Comparison of ENCODE assay signal across 8 mouse cellular contexts in genomic region chr4:76448678-76449465, GRCm38 (mm10).
DNase-seq lines count a peak whose midpoint lies in the region; ATAC-seq and TF ChIP-seq lines count a peak whose summit lies in the region.

No protein-coding gene starts in this region.

- no peak for TF ChIP-seq POLR2A in brain, embryonic 14.5 days (IDR thresholded peaks at IDR 0.05; ENCODE audit: borderline replicate concordance, extremely low read depth, insufficient read depth, insufficient read length, poor library complexity, severe bottlenecking)

- no peaks in the 10 kb centered on the region for H3K36me3 ChIP-seq in heart, embryonic 13.5 days
- no peaks in the 10 kb centered on the region for H3K36me3 ChIP-seq in hindbrain, embryonic 10.5 days

- no peak for TF ChIP-seq CTCF in brain, embryonic 14.5 days (IDR thresholded peaks at IDR 0.05; ENCODE audit: borderline replicate concordance, extremely low read depth, insufficient read depth, insufficient read length)

- peak overlapping the region; percentile 99 for H3K9ac ChIP-seq in heart, embryonic 13.5 days

- peak overlapping the region; percentile 83 for H3K4me2 ChIP-seq in heart, embryonic 13.5 days

- peak overlapping the region; percentile 98 for H3K27ac ChIP-seq in heart, embryonic 13.5 days (replicated peaks)
- H3K27ac ChIP-seq in hindbrain, embryonic 10.5 days: peak overlapping the region; percentile 98

- H3K27me3 ChIP-seq in heart, embryonic 13.5 days (replicated peaks): no peaks in the 10 kb centered on the region
- 0 out of 2 replicates have a peak, but pooled peaks cover 8% of the 10 kb centered on the region for H3K27me3 ChIP-seq in hindbrain, embryonic 10.5 days (ENCODE audit: insufficient read depth, poor library complexity, severe bottlenecking)

- H3K9me3 ChIP-seq in heart, embryonic 13.5 days: no peaks in the 10 kb centered on the region
- no peaks in the 10 kb centered on the region for H3K9me3 ChIP-seq in hindbrain, embryonic 10.5 days

- ATAC-seq in heart, embryonic 13.5 days (ENCODE audit: extremely low read depth, insufficient number of reproducible peaks, low FRiP score, low TSS enrichment): no peak

- under 1% methylated on average over 24 of the region's 24 CpGs for whole genome bisulfite sequencing in heart, embryonic 13.5 days
- under 1% methylated on average over 24 of the region's 24 CpGs for WGBS in hindbrain, embryonic 10.5 days

- peak overlapping the region; percentile 82 for H3K4me3 ChIP-seq in heart, embryonic 13.5 days
- H3K4me3 ChIP-seq in hindbrain, embryonic 10.5 days: peak overlapping the region; percentile 80

- no peak for DNase-seq in heart, postnatal 25 days (ENCODE audit: low spot score)
- DNase-seq in brain, embryonic 14.5 days (ENCODE audit: low read depth): peak; percentile 68
- peak; percentile 27 for DNase-seq in hindbrain, embryonic 10.5 days (ENCODE audit: low spot score)
- DNase-seq in mesoderm, embryonic 11.5 days (ENCODE audit: low read depth, low spot score): peak; percentile 37
- DNase-seq in right cerebral cortex, postnatal 25 days: no peak
- DNase-seq in frontal cortex, postnatal 10 days (ENCODE audit: low spot score in 2 of 2): no peak
- DNase-seq in adrenal gland, adult 8-10 months: no peak

- peaks cover 41% of the 10 kb centered on the region for H3K4me1 ChIP-seq in heart, embryonic 13.5 days
- peaks cover 25% of the 10 kb centered on the region for H3K4me1 ChIP-seq in hindbrain, embryonic 10.5 days (replicated peaks)

- intact Hi-C loops in heart, postnatal 25 days (cut with DNase I): loop anchor here (5.0 kb wide), 2 partner anchors 82 to 122 kb away; no protein-coding TSS in a partner anchor

Comparison
In these comparisons a context has a peak if more than half of its experiments do, and no peak if none do; other contexts are left out.
1. DNase-seq: peak in brain, embryonic 14.5 days (single experiment), hindbrain, embryonic 10.5 days (single experiment) and mesoderm, embryonic 11.5 days (single experiment); none in heart, postnatal 25 days (single experiment), right cerebral cortex, postnatal 25 days (single experiment), frontal cortex, postnatal 10 days (0 of 2) and adrenal gland, adult 8-10 months (single experiment).